Mouse (Mus musculus) brain, embryonic 14.5 days (tissue): ENCODE data around the gene Wwox.

Experiments used
- CTCF ChIP-seq: fragments of 200-500 bp; IDR thresholded peaks from 2 replicates; pipeline ENCODE4 v1.5.1; 2012; ENCODE audit warnings: inconsistent platforms, mild to moderate bottlenecking, moderate library complexity, borderline replicate concordance; ENCODE audit not compliant: insufficient read depth, insufficient read length; ENCODE audit errors: extremely low read depth
- POLR2A ChIP-seq: fragments of 200-500 bp; IDR thresholded peaks from 2 replicates; pipeline ENCODE4 v1.6.1; 2012; ENCODE audit warnings: mild to moderate bottlenecking, inconsistent platforms, borderline replicate concordance; ENCODE audit not compliant: poor library complexity, insufficient read depth, insufficient read length, severe bottlenecking; ENCODE audit errors: extremely low read depth

DNA sequence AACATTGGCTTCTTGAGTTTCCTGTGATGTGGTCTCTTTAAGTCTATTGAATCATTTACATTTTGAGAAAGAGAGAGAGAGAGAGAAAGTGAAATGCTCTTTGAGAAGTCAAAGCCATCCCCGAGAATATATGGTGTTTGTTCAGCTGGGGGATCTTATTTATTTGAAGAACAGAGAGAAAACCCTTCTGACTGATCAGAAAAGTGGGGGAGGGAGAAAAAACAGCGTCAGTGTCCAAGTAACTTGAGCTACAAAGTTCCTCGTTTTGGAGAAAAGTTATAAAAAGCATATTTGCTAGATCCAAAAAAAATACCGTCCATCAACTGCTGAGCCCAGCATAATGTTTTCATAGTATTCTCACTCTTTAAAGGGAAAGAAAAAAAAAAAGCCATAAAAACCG lies 283.2 kb downstream of the Wwox start:
- no peak for TF ChIP-seq CTCF
- no peak for TF ChIP-seq POLR2A
